Mouse (Mus musculus): Measurements from ENCODE around the gene Tmem59l.

Tmem59l gene

DNA sequence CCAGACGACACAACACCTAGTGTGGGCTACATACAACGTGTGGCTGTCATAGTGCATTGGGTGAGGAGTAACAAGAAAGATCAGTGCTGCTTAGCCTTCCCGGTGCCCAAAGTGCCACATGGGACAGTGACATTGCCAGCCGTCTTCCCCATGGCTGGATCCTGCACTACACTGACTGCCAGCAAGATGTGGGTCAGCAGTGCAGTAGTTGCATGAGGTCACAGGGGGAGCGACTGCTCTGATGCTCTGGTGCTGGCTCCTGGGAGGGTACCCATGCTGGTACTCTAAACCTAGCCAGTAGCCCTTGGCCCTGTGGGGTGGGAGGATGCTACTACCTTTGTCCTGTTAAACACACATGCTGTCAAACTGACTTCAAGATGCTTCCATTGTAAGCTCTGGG lies 27.0 kb downstream of the Tmem59l start:
- DNase-seq (ENCODE audit: low read depth, low spot score), result no peak

DNA sequence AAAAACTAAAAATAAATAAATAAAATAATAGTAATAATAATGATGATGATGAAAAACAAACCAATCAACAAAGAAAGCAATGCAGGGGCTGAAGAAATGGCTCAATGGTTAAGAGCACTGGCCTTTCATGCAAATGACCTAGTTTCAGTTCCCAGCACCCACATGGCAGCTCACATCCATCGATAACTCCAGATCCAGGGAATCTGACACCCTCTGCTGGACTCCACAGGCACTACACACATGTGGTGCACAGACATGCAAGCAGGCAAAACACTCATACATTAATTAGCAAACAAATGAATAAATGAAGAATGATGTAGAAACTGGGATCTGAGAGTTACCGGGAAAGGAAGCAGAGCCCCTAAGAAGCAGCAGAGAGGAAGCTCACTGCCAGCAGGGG lies 27.5 kb downstream of the Tmem59l start:
- no peak for DNase-seq (ENCODE audit: low read depth, low spot score)

DNA sequence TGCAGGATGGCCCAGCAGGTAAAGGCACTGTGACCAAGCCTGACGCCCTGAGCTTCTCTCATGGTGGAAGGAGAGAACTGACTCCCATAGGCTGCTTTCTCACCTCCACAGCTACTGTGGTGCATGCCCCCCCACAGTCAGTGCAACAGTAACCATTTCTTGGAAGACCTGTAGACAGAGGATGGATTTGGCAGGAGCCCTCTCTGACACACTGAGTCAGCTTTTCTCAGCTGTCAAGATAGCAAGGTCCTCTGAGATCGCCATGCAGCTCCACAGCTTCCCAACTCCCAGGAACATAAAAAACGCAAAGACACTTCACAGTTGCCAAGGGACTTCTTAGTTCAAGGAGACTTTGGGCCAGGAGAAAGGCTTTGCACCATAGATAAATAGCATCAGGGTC lies 28.7 kb downstream of the Tmem59l start:
- DNase-seq (ENCODE audit: low read depth, low spot score), result no peak

DNA sequence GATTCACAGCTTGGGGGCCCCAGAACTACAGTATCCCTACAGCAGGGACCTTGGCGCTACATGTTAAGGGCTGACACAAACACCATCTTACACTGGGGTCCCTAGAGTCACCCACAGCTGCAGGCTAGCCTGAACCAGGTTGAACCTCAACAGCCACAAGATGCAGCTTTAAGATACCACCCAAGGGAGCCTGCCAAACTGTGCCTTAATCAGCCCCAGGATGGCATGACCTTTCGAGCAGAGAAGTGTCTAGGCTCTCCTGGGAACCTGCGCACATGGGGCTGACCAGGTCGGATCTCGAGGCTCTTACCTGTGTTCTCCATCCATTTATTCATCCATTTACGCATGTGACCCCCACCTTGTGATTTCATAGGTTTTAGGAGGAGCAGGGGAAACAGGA lies 29.3 kb downstream of the Tmem59l start:
- no peak for DNase-seq (ENCODE audit: low read depth, low spot score)

DNA sequence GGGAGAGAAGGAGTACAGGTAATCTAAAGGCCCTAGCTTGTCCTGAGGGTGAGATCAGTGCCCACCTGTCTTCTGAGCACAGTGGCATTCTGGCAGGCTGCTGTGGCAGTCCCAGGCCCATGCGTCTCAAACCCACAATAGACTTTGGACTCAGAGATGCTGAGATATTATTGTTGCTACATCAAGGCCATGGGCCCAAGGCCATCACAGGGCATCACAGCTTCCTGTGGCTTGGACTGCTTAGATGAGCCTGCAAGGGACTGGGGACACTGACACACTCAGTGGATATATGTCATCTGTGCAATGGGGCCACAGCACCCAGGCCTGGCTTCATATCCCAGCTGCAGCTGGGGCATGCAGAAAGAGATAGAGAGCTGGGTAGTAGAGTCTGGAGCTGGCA lies 30.2 kb downstream of the Tmem59l start:
- no peak for DNase-seq (ENCODE audit: low read depth, low spot score)

DNA sequence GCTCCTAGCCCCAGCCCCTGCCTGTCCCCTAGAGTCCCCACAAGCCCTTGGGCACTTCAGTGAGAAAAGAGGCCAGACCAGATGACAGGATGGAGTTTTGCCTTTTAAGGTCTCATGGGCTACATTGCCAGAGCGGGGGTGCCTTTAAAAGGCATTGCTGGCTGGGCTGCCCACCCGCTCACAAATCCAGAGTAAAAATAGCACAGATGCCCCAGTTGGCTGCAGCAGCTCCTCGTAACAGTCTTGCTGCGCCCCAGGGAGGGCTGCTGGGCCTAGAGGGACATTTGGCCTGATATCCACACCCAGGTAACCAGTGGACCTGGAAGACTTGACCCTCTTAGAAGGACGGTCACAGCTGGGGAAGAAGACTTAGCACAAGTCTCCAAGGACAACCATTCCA lies 33.3 kb downstream of the Tmem59l start:
- DNase-seq (ENCODE audit: low read depth, low spot score), result no peak

DNA sequence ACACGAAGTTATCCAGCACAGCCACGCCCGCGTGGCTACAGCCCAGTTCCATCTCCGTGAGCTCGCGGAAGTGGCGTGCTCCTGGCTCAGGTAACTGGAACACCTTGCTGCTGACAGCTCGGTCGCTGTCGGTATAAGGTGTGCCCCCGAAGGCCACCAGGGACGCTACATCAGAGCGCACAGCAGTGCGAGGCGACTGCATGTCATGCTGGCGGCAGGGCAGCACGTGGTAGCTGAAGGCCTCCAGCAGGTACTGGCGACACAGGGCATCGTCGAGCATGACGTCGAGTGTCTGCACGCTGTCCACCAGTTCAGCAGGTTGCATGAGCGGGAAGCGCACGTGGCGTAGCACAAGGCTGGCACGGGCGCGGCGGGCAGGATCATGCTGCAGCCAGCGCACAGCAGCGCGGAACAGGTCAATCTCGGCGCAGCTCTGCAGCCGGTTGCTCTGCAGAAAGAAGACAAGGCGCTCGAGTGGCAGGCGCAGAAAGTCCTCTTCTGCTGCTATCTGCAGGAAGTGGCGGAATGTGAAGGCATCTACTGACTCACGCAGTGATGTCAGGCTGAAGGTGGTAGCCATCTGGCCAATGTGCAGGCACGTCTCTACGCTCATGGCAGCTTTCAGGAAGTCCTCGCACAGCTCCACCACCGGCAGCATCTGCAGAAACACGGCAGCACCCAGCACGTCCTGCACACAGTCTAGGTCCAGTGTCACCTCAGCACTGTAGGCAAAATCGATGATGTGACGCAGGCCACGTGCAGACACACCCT lies 34.8 kb downstream of the Tmem59l start:
- no peak for DNase-seq (ENCODE audit: low read depth, low spot score)

DNA sequence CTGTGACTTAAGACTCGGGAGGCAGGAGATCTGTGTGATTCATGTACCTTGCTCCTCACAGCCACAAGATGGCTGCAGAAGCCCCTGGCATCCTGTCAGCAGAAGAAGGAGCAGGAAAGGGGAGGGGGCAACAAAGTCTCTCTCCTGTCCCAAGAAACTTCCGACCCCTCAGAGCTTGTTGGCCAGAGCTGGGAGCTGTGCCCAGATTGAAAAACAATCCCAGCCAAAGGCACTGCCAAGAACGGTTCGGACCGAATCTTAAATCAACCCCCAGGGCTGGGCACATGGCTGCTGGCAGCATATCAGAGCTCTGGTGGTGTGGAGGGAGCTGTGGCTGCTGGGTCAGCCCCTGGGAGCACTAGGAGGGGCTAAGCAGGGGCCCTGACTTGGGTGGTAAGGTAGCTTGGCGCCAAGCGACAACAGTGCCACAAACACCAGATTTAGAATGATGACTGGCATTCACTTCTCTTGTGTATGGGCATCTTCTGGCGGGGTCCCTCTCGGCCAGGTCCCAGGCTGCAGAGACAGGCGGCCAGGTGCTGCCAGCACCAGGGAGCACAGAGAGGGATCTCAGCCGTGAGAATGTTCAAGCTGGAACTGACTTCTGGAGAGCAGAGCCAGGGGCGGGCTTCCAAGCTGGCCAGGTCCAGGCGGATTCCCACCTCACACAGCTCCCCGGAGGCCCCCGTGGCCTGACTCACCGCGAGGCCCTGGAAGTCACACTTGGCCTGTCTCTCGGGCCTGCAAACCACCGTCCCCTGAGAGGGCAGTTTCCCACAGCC lies 39.3 kb downstream of the Tmem59l start:
- DNase-seq (ENCODE audit: low read depth, low spot score), result no peak

DNA sequence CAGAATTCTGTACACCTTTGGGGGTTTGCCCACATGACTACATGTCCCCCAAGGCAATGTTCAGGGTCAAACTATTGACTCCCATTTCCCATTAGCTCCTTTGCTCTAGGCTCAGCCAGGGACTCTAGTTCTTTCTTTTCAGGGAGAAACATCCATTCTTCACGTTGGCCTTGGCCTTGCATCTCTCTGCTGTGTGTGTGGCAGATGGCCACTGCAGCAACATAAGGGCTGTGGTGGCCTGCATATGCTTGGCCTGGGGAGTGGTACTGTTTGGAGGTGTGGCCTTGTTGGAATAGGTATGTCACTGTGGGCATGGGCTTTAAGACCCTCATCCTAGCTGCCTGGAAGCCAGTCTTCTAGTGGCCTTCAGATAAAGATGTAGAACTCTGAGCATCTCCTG lies 41.2 kb downstream of the Tmem59l start:
- no peak for DNase-seq (ENCODE audit: low read depth, low spot score)

DNA sequence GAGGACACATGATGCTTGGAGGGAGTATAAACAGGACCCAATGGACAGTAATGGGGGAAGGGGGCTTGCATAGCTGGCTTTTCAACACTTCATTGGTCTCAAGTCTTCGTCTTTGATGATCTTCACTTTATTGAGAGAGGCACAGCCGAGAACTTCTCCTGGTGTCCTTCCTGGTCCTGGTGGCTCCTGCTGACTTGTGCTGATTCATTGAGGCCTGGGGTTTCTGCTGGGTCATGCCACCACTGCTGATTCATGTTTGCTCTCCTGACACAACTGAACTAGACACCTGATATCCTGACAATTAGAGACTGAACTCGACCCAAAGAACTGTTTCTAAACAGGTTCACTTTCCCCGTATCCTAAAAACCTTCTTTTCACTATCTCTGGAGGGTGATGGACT lies 43.8 kb downstream of the Tmem59l start:
- no peak for DNase-seq (ENCODE audit: low read depth, low spot score)

DNA sequence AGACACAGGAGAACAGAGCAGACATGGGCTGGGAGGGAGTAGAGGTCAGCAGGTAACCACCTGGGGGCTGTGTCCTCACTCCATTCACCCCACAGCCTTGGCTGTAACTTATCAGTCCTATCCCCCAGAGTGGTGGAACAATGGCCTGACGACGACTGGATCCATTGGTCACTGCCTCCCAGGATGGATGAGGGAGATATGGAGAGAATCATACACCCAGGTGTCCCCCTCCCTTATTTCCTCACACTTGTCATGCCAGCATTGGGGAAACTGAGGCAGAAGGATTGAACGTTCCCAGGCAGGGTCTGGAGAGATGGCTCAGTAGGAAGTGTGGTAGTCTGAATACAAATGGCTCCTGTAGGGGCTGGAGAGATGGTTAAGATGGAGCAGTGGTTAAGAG lies 45.6 kb downstream of the Tmem59l start:
- DNase-seq (ENCODE audit: low read depth, low spot score), result no peak

DNA sequence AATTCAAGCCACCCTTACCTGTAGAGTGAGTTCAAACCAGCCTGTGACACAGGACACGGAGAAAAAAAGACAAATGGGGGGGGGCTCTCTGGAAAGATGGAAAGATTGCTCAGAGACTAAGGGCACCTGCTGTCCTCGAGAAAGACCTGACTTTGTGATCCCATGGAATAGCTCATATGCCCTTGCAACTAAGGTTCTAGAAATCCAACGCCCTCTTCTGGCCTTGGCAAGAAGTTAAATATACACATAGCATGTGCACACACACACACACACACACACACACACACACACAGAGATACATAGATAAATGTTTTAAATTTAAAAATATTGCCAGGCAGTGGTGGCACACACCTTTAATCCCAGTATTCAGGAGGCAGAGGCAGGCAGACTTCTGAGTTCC lies 46.9 kb downstream of the Tmem59l start:
- DNase-seq (ENCODE audit: low read depth, low spot score), result no peak

DNA sequence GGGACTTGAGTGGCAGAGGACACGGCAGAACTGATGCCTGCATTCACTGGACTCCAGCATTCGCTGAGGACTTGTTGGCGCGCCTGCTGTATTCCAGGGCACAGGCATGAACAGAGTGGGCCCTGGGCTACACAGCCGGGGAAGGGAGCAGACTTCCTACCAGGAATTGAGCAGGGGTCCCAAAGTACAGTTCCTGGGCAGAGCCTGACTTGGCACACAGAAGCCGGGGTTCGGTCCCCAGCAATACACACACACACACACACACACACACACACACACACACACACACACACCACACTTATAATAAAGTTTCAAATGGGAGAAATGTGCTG lies 47.3 kb downstream of the Tmem59l start:
- DNase-seq (ENCODE audit: low read depth, low spot score), result no peak

DNA sequence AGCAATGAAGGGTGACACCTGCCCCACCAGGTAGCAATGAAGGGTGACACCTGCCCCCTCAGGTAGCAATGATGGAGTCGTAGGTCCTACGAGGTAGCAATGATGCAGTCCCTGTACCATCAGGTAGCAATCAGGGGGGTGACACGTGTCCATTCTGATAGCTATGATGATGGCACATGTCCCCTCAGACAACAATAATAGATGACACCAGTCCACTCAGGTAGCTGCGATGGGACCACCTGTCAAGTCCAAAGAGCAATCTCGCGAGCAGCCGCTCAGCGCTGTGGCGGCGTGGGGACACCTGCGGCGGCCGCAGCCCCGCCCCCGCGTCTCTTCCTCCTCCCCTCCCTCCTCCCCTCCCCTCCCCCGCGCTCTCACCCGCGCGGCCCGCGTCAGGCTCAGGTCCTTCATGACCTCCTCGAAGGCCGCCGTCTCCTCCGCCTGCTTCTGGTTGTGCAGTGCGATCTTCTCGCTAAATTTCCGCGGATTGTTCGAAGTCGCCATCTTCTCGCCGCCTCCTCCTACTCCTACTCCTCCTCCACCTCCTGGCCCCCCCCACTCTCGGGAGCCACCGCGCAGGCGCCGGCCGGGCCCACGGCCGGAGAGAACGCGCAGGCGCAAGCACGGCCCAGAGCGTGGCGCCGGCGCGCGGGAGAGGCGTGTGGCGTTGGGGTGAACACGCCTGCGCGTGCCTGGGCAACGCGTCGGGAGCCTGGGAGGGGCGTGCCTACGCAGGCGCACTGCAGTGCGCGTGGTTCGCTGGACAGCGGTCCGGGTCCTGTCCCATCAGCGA lies 47.9 kb downstream of the Tmem59l start, which contains the start of gene Crtc1:
Gene Crtc1 (minus strand): TSS at position 525 of the 793 bp plus-strand sequence.
- DNase-seq (ENCODE audit: low read depth, low spot score), result peak; percentile 96

DNA sequence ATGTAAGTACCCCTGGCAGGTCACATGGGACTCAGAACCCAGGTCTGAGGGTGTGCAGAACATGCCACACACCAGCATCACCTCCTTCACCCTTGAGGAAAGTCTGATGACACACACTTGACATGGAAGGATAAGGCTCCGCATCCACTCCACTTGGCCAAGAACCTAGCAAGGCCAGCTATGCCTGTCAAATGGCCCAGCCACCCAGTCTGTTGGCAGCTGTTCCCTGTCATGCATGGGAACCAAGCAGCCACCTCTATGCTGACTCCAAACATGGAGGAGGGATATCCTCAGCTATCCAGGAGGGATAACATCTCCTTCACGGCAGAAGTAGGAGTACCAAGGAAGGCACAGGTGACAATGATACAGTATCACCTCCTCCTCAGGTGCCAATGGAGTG lies 48.7 kb downstream of the Tmem59l start:
- no peak for DNase-seq (ENCODE audit: low read depth, low spot score)

DNA sequence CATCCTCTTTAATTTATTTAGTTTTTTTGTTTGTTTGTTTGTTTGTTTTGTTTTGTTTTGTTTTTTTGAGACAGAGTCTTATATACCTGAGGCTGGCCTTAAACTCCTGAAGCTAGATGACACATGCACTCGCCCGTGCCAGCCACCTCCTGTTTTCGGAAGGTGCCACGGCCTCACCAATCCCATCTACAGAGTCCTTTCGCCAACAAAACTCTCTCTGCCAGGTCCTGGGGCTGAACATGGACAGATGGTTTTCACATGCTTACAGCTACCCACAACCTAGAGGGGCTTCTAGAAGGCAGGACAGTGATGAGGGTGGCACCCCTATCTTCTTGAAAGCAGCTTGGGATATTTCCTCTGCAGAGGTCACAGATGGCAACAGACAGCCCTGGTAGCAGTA lies 52.0 kb downstream of the Tmem59l start:
- no peak for DNase-seq (ENCODE audit: low read depth, low spot score)

Measured in embryo, embryonic 11.5 days (tissue).